Mouse (Mus musculus) spleen, adult 2 months (tissue): Measurements from ENCODE around the gene Ulk3. TPM values are rescaled to one million over a fixed set of nuclear protein-coding genes. Genes with fewer than 3 reads are reported as not detected.
A peak's percentile ranks its signal among the peaks of the same experiment; 100 is the strongest.

ENCODE experiments used
- DNase-seq, 2 experiments: peaks; one replicate each; pipeline versions ENCODE4 v3.0.0 to v3.0.0-alpha.2; 2012 to 2021; ENCODE audit warnings: low spot score in 2 of 2, low read depth in 1 of 2
- H3K27ac ChIP-seq: fragments of 200-500 bp; 2 replicates; pipeline ENCODE4 v1.5.1; 2012; ENCODE audit warnings: low read length, inconsistent platforms; ENCODE audit not compliant: insufficient read depth
- H3K27me3 ChIP-seq: fragments of 200-500 bp; 2 replicates; pipeline ENCODE4 v1.6.1; 2012; ENCODE audit warnings: mild to moderate bottlenecking, moderate library complexity, low read length, inconsistent platforms; ENCODE audit not compliant: control insufficient read depth, insufficient read depth
- H3K36me3 ChIP-seq: fragments of 200-500 bp; 2 replicates; pipeline ENCODE4 v1.6.1; 2012; ENCODE audit warnings: mild to moderate bottlenecking, low read length, inconsistent platforms; ENCODE audit not compliant: control insufficient read depth, insufficient read depth
- H3K4me1 ChIP-seq: fragments of 200-500 bp; 2 replicates; pipeline ENCODE4 v1.6.1; 2011; ENCODE audit warnings: inconsistent platforms; ENCODE audit not compliant: control insufficient read depth, insufficient read depth, insufficient read length
- H3K4me3 ChIP-seq: fragments of 200-500 bp; 2 replicates; pipeline ENCODE4 v1.5.1; 2011; ENCODE audit warnings: mild to moderate bottlenecking, inconsistent platforms; ENCODE audit not compliant: insufficient read depth, insufficient read length; ENCODE audit errors: extremely low read depth
- CTCF ChIP-seq: fragments of 200-500 bp; IDR thresholded peaks from 2 replicates; pipeline ENCODE4 v1.5.1; 2011; ENCODE audit warnings: mild to moderate bottlenecking, inconsistent platforms; ENCODE audit not compliant: insufficient read depth, insufficient read length, insufficient replicate concordance; ENCODE audit errors: extremely low read depth
- POLR2A ChIP-seq: fragments of 200-500 bp; IDR thresholded peaks from 2 replicates; pipeline ENCODE4 v1.6.1; 2011; ENCODE audit warnings: low read depth, low read length, inconsistent platforms
- WGBS: fragments of 180-500 bp; shearing (Covaris S2); methylation state at CpG from one replicate; pipeline ENCODE4 v1.1.7; 2018; 5-methylcytosine and 5-hydroxymethylcytosine counted together
- polyA plus RNA-seq: library from polyadenylated mRNA; depleted of rRNA; stranded (reverse); fragments of >200 nt; gene quantifications from 2 replicates; pipeline ENCODE4 v1.2.3, GENCODE M21; 2012

Gene Ulk3
- polyA plus RNA-seq, 1 experiment, result 44.5 TPM

- DNase-seq, result no peak
- H3K36me3 ChIP-seq, result peaks cover 8% of the 10 kb centered on the region; the same call in 1 of the 2 replicates
- H3K4me3 ChIP-seq, result peak overlapping the region; percentile 36; the same call in 1 of the 2 replicates
- TF ChIP-seq POLR2A (no peak), CTCF (no peak)
- no peaks in the 10 kb centered on the region for H3K27me3 ChIP-seq
- WGBS, result 5% methylated on average over 3 of the region's 3 CpGs
- H3K27ac ChIP-seq, result peak overlapping the region; percentile 95
- H3K4me1 ChIP-seq, result peaks cover 66% of the 10 kb centered on the region
These were observed 48.0 kb downstream of the Ulk3 start for GRCm38 (mm10) chr9:57637272-57637671.

- Histone ChIP-seq H3K4me3 (peak overlapping the region; percentile 36; the same call in 1 of the 2 replicates), H3K27ac (peak overlapping the region; percentile 95), H3K4me1 (peaks cover 70% of the 10 kb centered on the region), H3K27me3 (no peaks in the 10 kb centered on the region), H3K36me3 (peaks cover 8% of the 10 kb centered on the region; the same call in 1 of the 2 replicates)
- WGBS, result 0% methylated on average over 6 of the region's 6 CpGs
- TF ChIP-seq CTCF (no peak), POLR2A (no peak; the same call in 1 of the 2 replicates)
- peak; percentile 74 to 79 for DNase-seq
These were observed 48.6 kb downstream of the Ulk3 start for GRCm38 (mm10) chr9:57637741-57638322.

GRCm38 (mm10) chr9:57638651-57639459 is 49.6 kb downstream of the Ulk3 start:
- 1% methylated on average over 8 of the region's 8 CpGs for WGBS
- DNase-seq, result peak in 1 of 2 experiments; percentile 74
- peaks cover 62% of the 10 kb centered on the region for H3K4me1 ChIP-seq
- H3K4me3 ChIP-seq, result peak overlapping the region; percentile 34; the same call in 1 of the 2 replicates
- no peaks in the 10 kb centered on the region for H3K27me3 ChIP-seq
- TF ChIP-seq POLR2A (0 out of 2 replicates have a peak, but pooled peaks have one; percentile 25), CTCF (no peak)
- peaks cover 5% of the 10 kb centered on the region; the same call in 1 of the 2 replicates for H3K36me3 ChIP-seq
- H3K27ac ChIP-seq, result peak overlapping the region; percentile 95

GRCm38 (mm10) chr9:57639661-57640328 is 50.5 kb downstream of the Ulk3 start:
- peak overlapping the region; percentile 95 for H3K27ac ChIP-seq
- WGBS, result 7% methylated on average over 5 of the region's 5 CpGs
- H3K4me1 ChIP-seq, result peaks cover 53% of the 10 kb centered on the region
- no peaks in the 10 kb centered on the region for H3K27me3 ChIP-seq
- no peak for DNase-seq
- H3K36me3 ChIP-seq, result peaks cover 5% of the 10 kb centered on the region; the same call in 1 of the 2 replicates
- H3K4me3 ChIP-seq, result peak overlapping the region; percentile 46
- no peak for TF ChIP-seq POLR2A
- TF ChIP-seq CTCF, result no peak

GRCm38 (mm10) chr9:57640384-57640783 is 51.1 kb downstream of the Ulk3 start:
- WGBS, result under 1% methylated on average over 15 of the region's 15 CpGs
- peaks cover 49% of the 10 kb centered on the region for H3K4me1 ChIP-seq
- TF ChIP-seq POLR2A, result peak; percentile 1; the same call in 1 of the 2 replicates
- no peak for TF ChIP-seq CTCF
- peak overlapping the region; percentile 100 for H3K27ac ChIP-seq
- peak; percentile 89 to 97 for DNase-seq
- H3K36me3 ChIP-seq, result peaks cover 5% of the 10 kb centered on the region; the same call in 1 of the 2 replicates
- no peaks in the 10 kb centered on the region for H3K27me3 ChIP-seq
- H3K4me3 ChIP-seq, result peak overlapping the region; percentile 46

GRCm38 (mm10) chr9:57641022-57641421 is 51.8 kb downstream of the Ulk3 start:
- Histone ChIP-seq H3K27ac (peak overlapping the region; percentile 100), H3K4me3 (peak overlapping the region; percentile 11; the same call in 1 of the 2 replicates), H3K27me3 (no peaks in the 10 kb centered on the region), H3K36me3 (peaks cover 5% of the 10 kb centered on the region; the same call in 1 of the 2 replicates), H3K4me1 (peaks cover 45% of the 10 kb centered on the region)
- 71% methylated on average over 1 of the region's 1 CpGs for WGBS
- TF ChIP-seq CTCF, result no peak
- no peak for DNase-seq
